Mouse (Mus musculus): Measurements from ENCODE around the gene Prpsap1.
"Not testable (repeated sequence)": the region's sequence is repeated elsewhere in the genome, so short reads cannot be mapped to it uniquely, and the experiment has no call there.

DNA sequence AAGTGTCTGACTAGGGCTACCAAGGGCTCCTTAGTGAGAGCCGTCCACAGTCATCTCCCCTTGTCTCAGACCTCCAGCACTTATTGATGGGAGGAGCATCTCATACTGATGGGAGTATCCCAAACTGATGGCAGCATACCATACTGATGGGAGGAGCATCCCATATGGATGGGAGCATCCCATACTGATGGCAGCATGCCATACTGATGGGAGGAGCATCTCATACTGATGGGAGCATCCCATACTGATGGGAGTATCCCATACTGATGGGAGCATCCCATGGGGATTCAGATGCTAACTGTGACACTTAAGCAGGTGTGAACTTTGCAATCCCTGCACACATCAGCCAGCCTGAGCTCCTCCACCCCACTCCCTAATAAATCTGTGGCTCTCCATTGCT lies 1.5 kb downstream of the Prpsap1 start:
- TF ChIP-seq CTCF (IDR thresholded peaks at IDR 0.05; ENCODE audit: borderline replicate concordance, insufficient read depth, low read length); POLR2A (IDR thresholded peaks at IDR 0.05; ENCODE audit: low read depth, low read length): not testable (repeated sequence)

All from embryonic fibroblast, embryonic 13.5 days (primary cell).